Mouse (Mus musculus): ENCODE measurements around the gene Ipo9.
A peak's percentile ranks its signal among the peaks of the same experiment; 100 is the strongest.
"Not testable (repeated sequence)": the region's sequence is repeated elsewhere in the genome, so short reads cannot be mapped to it uniquely, and the experiment has no call there.

Gene Ipo9

DNA sequence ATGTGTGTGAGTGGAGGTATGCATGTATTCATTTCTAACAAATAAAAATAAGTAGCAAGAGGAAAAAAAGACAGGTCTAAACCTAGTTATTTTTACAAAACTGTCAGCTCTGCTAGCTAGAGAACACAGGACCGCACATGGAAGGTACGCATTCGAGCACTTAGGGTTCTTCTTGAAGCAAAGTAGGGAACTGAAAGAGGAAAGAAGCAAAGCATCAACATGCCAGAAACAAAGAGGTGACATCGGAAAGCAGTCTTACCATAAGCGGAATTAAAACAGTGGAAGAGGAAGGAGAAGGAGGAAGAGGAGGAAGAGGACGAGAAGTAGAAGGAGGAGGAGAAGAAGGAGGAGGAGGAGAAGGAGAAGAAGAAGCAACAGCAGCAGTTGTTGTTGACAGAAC lies 2.9 kb downstream of the Ipo9 start:
- no peak for DNase-seq (ENCODE audit: low spot score)

DNA sequence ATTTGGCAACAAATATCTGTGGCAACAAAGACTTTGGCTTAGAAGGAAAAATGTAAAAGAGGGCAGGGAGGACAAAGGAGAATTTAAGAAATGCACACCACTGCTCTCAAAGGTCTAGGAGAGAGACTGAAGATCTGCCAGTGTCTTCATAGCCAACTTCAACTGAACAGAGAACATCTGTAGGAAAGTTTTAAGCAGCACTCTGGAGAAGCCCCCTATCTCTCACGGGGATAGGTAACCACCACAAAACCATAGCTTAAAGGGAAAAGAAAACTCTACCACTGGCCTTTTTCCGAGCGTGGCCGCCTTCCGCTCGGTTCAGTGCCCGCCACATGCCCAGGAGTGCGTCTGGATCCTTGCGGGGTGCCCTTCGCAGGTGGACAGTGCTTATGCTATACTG lies 3.7 kb downstream of the Ipo9 start:
- DNase-seq (ENCODE audit: low spot score), result no peak

DNA sequence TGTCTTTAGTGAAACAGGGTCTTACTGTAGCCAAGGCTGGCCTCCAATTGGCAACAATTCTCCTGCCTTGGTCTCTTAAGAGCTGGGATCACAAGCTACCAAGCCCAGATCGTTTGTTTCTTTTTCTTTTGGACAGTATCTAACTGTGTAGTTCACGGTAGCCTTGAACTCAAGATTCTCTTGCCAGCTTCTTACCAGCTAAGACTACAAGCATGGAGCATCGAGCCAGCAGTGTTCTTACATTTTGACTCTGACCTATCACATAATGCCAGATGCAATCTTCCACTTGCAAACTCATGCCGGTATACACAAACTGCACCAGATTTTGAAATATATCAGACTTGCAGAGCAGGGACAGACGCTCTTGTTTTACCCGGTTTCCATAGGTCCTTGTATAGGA lies 7.5 kb downstream of the Ipo9 start:
- DNase-seq (ENCODE audit: low spot score), result no peak

DNA sequence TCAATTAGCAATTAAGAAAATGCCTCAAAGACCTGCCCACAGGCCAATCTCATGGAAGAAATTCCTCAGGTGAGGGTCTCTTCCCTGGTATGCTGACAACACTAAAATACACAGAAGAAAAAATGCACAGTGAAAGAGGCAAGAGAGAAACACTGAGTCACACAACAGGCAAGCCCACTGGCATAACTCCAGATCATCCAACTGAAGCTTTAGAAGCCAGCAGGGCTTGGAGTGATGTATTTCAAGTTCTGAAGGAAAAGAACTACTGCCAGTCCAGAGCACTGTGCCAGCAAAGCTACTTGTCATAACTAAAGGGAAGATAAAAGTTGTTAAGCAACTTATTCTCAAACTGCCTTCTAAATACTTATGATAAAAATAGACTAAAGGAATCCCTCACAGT lies 16.3 kb downstream of the Ipo9 start:
- no peak for DNase-seq (ENCODE audit: low spot score)

DNA sequence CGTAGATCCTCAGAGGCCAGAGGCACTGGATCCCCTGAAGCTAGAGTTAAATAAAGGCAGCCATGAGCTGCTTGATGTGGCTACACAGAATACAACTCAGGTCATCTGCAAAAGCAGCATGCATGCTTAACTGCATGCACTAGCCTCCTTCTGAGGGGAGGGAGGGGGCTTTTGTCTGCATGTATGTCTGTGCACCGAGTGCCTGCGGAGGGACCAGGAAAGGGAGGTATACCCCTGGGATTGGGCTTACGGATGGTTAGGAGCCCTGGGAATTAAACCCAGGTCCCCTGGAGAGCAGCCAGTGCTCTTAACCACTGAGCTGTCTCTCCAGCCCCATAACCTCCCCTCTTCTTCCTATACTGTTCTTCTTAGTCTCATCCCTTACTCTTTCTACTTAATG lies 18.2 kb downstream of the Ipo9 start:
- no peak for DNase-seq (ENCODE audit: low spot score)

DNA sequence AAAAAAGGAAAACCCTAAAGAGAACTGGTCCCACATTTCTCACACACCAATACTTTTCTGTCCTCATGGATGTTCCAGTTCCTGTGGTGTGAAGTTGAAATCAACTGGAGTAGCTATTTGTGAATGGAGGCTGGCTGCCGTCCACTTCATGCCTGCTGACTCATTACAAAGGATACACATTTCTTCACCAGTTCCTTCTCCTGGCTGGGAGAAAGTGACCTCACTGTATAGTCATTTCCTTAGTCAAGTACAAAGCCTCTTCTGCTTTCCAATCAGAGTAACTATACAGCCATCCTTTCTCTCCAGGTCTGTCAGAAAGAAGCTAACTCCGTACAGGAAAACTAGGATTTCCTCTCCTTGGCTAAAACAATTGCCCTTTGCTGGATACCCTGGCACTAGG lies 19.3 kb downstream of the Ipo9 start:
- peak; percentile 9 for DNase-seq (ENCODE audit: low spot score)

DNA sequence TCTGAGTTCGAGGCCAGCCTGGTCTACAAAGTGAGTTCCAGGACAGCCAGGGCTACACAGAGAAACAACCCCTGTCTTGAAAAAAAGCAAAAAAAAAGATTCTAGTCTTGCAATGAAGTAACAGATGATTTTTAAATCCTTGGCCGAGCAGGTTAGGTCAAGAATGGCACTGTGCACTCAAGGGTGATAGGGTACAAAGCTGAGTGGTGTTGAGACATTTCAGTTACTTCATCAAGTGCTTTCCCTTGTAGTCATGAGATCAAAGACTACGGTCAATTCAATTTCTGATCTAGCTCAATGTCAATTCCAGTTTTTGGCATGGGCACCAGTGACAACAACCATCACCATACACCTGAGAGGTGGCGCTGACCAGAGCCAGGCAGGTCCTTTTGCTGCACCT lies 21.3 kb downstream of the Ipo9 start:
- no peak for DNase-seq (ENCODE audit: low spot score)

DNA sequence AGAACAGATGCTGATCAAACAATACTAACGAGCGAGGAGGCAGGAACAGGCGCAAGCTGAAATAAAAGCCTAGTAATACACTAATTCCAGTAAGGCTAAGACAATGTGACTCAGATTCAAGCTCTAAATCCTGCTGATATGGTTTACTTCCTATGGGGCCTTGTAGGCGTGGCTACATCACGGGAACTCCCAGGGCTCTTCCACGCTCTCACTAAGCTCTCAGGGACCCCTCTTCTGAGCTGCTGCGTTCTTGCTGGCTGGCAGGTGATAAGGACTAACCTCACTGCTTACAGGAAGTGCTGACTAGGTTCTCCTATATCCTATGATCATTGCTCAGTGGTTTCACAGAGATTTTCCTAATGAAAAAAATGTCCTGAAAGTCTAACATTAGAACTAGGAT lies 24.9 kb downstream of the Ipo9 start:
- no peak for DNase-seq (ENCODE audit: low spot score)

DNA sequence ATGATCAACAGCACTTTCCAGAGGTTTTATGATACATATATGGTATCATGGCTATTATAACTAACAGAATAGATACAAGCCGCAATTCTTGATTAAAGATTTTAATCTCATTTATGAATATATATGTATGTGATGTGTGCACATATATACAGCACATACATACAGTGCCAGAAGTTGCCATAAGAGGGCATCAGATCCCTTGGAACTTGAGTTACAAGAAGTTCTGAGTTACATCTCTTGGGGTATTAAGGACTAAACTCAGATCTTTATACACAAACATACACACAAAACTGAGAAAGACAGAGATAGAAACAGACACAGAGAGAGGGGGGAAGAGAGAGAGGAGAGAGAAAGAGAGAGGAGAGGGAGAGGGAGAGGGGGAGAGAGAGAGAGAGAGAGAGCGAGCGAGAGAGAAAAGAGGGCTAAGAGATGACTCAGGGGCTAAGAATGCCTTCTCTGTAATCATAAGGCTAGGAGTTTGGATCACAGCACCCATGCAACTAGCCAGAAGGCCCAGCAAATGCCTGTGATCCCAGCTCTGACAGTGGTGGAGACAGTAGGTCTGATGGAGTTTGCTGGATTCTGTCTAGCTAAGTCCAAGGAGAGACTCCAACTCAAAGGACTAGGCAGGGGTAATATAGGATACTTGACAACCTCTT lies 28.7 kb downstream of the Ipo9 start:
- DNase-seq (ENCODE audit: low spot score), result no peak

DNA sequence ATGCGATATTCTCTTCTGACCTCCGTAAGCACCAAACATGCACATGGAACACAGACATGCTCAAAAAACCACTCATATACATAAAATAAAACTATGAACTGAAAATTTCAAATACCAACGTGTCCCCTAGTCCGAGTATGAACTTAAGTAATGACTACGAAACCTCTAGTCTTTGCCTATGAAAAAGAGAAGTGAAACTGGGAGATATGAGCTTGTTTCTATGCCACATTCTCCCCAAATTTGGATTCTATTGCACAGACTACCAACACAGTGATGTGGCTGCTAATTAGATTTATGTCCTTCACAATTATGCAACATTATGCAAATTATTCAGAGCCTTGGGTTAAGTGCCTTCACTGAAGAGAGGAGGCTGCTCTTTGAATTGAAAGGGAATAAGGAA lies 30.8 kb downstream of the Ipo9 start:
- DNase-seq (ENCODE audit: low spot score), result no peak

DNA sequence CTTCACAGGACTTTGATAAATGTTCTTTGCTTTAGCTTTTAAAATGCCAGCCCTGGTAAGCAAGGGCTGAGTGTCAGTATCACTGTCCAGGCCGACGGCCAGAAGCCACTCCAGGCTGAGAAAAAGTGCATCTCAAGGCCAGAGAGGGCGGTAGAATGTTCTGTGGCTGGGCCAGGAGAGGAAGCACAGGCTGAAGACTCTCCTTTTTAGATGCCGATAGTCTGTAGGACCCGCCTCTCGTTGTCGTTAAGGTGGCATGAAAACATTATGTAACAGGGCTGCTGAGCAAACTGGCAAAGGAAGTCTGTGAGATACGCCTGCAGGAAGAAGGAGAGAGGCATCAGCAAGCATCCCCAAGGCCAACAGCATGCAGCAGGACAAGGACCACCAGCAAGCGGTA lies 45.1 kb downstream of the Ipo9 start:
- DNase-seq (ENCODE audit: low spot score), result no peak

DNA sequence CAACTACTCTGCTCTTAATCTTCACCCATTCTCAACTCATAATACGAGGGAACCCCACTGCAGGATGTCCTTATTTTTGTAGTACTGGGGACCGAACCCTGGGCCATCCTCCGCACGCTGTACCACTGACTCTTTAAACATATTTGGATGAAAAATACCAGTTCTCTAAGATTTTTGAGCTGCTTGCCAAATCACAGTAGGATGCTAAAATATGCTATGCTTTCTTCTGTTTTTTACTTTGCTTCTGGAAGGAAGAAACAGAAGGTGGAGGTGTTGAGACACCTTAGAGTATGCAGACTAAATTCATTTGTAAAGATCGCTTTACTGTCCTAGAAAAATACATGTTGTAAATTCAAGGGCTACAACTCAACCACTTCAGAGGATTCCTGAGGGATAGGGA lies 46.1 kb downstream of the Ipo9 start:
- DNase-seq (ENCODE audit: low spot score), result no peak

DNA sequence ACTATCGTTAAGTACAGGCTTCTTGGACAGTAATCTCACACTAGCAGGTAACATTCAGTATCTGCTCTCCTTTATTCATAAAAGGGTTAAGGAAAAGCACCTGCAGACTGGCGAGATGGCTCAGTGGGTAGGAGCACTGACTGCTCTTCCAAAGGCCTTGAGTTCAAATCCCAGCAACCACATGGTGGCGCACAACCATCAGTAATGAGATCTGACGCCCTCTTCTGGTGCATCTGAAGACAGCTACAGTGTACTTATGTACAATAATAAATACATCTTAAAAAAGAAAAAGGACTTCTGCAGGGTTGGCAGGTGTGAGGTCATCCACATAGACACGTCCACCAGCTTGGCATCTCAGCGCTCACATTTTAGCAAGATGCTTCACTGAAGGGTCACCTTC lies 48.7 kb downstream of the Ipo9 start:
- DNase-seq (ENCODE audit: low spot score), result not testable (repeated sequence)

DNA sequence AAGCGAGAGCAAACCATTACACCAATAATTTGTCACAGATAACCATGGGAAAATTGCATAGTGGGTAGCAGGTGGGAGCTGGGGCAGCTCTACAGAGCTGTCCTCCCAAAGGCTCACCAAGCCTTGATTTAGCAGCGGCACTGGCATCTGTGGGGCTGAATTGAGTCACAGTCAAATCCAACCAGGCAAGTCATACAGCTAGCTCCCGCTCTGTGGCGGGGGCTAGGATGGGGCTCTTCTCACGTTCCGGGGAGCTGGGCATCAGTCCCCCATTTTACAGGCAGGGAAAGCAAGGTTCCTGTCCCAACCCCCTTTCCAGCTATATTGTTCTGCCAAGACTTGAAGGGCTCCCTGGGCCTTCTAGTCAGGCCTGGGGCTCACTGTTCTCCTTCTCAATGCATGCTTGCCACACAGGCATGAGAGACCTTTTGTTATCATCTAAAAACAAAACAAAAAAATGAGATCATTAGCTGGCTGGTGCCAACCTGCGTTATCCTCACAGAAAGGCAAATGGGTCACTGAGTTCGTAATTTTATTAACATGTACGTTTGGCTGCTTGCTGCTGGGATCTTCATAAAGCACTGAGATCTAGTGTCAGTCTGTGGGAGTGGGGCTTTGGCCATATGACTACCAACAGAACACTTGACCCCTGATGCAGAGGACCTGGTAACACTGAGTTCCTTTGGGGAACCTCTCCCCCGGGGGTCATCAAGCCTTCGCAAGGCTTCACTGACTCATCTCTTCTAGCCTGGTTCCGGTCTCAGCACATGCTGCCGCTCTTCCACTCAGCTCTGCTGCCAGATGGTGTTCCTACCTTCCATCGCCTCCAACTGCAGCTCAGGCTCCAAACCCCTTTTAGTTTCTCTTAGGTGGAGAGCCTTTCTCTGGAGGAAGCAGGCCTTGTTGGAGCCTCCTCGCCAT lies 50.0 kb downstream of the Ipo9 start:
- no peak for DNase-seq (ENCODE audit: low spot score)

DNA sequence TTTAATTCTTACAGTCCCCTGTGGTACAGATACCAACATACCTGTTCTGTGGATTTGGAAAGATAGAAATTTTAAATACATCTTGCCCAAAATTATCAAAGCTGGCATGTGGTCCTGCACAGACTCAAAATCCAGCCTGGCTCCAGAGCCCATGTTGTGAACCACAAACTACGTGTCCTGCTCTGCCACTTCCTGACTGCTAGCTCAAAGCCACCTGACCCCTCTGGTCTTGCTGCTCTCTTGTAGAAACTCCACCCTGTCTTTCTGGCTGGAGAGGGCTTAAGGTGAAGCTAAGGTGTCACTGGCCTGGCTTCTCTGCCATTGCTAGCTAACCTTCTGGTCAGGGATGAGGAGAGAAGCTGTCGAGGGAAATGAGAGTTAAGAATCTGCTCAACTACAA lies 51.3 kb downstream of the Ipo9 start:
- DNase-seq (ENCODE audit: low spot score), result no peak

DNA sequence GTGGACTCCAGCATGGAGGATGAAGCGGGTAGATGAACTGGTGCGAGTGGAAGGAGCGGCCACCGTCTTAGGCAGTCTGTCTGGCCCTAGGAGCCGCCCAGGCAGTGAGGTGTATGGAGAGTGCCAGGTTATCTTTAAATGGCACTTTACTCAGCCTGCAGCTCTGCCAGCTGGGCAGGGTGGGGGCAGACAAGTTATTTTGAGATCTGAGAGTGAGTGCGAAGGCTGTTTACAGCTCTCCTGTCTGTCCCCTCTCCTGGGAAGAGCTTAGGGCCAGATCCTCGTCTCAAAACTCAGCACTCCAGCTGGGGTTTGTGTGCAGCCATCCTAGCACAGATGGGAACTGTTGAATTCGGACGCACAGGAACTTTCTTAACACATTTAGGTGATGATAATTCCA lies 51.7 kb downstream of the Ipo9 start:
- DNase-seq (ENCODE audit: low spot score), result no peak

DNA sequence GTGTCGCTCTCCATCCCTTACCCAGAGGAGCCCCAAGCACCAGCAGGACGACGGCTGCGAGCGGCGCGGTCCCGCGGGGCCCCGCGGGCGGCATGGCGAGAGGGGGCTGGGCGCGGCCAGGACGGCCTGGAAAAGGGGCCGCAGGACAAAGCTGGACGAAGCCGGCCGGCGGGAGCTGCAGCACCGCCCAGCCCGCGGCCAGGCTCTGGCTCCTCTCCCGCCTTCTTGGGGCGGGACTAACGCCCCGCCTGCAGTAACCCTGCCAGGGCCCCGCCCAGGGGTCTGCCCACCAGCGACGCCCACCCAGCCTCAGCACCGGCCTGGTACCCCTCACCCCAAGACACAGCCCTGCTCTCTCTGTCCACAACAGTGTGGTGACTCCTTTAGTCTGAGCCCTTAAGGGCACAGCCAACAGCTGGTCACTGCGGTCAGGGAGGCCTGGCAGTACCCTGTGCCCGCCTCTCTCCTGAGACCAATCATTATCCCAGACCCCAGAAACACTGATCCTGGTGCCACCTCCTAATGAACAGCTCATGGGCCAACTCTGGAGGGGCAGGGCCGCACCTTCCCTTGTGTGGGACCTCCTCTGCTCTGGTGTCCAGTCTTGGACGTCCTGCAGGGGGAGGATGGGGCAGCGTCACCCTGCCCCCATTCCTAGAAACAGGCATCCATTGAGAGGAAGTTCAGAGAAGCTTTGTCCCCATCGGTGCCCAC lies 55.3 kb downstream of the Ipo9 start, which contains the start of gene Shisa4:
Gene Shisa4 (minus strand): TSS at position 370 of the 714 bp plus-strand sequence.
- peak; percentile 83 for DNase-seq (ENCODE audit: low spot score)

DNA sequence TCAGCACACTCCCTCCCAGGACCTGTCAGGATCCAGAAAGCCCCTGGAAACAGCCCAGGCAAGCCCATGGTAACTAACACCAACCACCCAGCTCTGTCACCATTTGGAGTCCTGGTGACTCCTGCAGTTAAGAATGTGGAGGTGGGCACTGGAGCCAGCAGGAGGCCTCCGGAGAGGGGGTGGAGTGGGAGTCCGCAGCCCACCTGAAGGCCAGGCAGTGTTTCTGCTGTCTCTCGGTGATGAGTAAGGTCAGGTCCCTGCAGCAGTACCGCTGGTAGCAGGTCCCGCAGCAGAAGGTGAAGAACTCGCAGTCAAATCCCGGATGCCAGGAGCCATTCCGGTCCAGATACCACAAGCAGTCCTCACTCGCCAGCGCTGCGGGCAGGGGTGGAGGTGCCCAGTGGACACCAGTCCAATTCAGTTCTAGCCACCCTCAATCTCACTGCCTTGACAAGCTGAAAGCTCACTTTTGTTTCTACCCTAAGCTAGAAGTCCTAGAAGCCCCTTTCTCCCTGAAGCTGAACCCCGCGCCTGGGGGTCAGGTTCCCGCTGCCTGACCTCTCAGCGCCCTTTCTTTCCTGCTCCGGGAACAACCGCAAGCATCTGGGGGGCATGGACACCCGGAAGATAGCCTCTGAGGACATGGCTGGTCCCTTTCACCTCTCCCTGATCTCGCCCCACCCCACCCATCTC lies 56.0 kb downstream of the Ipo9 start:
- DNase-seq (ENCODE audit: low spot score), result peak; percentile 59

DNA sequence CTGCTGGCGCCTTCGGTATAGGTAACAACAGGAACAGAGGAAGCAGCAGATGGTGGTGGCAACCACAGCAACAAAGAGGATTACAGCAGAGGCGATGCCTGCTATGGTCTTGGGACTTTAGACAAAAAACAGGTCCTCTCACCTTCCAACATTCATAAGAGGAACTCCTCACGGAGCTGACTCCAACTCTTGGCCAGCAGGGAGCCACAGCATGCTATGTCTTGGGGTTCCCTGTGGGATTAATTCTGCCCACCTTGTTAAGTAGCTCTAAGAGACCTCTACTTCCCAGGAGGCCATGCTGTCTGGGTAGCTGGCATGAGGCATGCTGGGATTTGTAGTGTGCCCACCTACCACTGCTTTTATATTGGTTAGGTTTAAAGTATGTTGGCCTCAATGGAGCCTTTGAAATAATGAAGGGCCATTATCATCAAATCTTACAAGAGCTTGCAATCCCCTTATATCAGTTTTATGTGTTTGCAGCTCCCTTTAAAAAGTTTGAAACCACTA lies 57.1 kb downstream of the Ipo9 start:
- no peak for DNase-seq (ENCODE audit: low spot score)

DNA sequence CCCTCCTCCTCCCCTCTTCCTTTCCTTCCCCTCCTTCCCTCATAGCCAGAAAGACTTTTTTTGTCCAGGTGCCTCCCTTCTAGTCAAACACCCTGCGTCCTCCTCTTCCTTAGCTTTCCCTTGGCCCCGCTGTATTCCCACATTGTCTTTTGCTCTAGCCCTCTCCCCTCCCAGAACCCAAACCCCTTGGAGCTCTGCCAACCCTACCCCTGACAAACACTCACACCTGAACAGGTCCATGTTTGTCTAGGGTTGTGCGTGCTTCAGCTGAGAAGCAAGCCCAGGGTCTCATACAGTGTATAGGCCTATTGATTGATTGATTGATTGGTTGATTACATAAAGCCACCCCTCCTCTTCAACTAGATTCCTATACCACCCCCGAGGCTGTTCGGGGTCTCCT lies 60.9 kb downstream of the Ipo9 start:
- DNase-seq (ENCODE audit: low spot score), result no peak

DNA sequence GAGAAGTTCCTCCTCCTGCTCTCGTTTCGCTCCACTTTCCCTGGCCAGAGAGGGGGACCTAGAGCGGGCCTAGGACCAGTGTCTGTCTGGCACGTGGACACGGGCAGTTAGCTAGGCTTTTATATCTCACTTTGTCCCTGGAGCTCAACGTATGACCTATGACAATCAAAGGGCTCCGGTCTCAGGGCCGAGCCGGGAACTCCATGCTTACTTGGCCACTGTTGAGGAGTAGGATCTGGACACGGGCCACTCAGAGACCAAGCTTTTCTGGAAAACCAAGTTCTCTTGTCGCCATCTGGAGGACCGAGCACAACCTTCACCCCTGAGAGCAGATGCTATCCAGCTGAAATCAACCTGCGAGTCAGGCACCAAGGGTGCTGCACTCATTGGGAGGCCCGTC lies 61.3 kb downstream of the Ipo9 start:
- peak; percentile 67 for DNase-seq (ENCODE audit: low spot score)

DNA sequence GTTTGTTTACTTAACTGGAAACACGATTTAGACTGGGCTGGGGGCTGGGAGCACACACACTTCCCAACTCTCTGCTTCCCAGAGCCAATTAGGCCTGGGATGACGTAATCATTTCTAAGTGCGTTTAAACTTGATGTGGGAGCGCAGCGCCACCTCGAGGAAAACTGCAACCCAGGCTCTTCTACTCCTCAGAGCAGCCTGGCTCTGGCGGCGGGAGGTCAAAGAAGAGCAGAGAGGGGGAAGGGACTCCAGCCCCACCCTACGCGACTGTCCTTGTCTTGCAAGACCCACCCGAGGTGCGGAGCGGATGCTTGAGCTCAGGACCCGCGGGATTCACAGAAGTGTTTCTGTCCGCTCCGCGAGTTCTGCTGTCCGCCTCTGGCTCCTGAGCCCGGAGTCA lies 62.1 kb downstream of the Ipo9 start:
- peak; percentile 95 for DNase-seq (ENCODE audit: low spot score)

Data from embryo, embryonic 10 days (tissue).